Mouse (Mus musculus): ENCODE measurements around the gene Slc48a1. TPM values are rescaled to one million over a fixed set of nuclear protein-coding genes. Genes with fewer than 3 reads are reported as not detected.

Gene Slc48a1
- polyA plus RNA-seq, 1 experiment from 2014 or later: 36.5 TPM

DNA sequence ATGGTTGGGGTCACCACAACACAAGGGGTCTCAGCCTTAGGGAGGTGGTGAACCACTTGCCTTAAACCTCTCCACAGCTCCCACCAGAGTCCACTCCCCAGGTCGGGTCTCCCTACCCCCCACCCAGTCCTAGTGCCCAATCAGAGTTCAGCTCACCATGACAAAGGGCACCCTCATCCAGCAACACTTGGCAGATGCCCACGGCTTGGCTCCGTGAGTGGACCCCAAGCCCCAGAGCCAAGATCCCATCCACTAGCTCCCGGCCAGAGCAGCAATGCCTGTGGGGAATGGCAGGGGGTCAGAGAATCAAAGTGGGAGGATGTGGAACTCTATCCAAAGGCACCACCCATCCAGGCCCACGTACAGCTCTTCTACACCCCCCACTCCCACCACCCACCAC, 17.4 kb upstream of the Slc48a1 start:
- H3K4me1 ChIP-seq (ENCODE audit: control insufficient read depth, insufficient read depth, low read length): no peaks in the 10 kb centered on the region
- peaks cover 2% of the 10 kb centered on the region; the same call in 1 of the 2 replicates for H3K27me3 ChIP-seq (ENCODE audit: control insufficient read depth, insufficient read depth, low read length)
- WGBS: 57% methylated on average over 5 of the region's 5 CpGs
- no peak for ATAC-seq (ENCODE audit: insufficient read depth, low FRiP score)
- H3K36me3 ChIP-seq (ENCODE audit: control insufficient read depth, insufficient read depth, low read length): no peaks in the 10 kb centered on the region
- H3K4me3 ChIP-seq (replicated peaks; ENCODE audit: low read length): no peak overlapping the region
- no peak overlapping the region for H3K27ac ChIP-seq (ENCODE audit: low read length)
- peak overlapping the region; percentile 10; the same call in 1 of the 2 replicates for H3K4me2 ChIP-seq (ENCODE audit: low read depth, low read length)
- H3K9ac ChIP-seq (ENCODE audit: low read length): no peak overlapping the region
- no peaks in the 10 kb centered on the region for H3K9me3 ChIP-seq (replicated peaks; ENCODE audit: control insufficient read depth, low read length)

- peak overlapping the region; percentile 10; the same call in 1 of the 2 replicates for H3K4me2 ChIP-seq (ENCODE audit: low read depth, low read length)
- WGBS: 40% methylated on average over 13 of the region's 13 CpGs
- peak; percentile 4; the same call in 1 of the 2 replicates for ATAC-seq (ENCODE audit: insufficient read depth, low FRiP score)
- no peak overlapping the region for H3K9ac ChIP-seq (ENCODE audit: low read length)
- H3K27ac ChIP-seq (ENCODE audit: low read length): no peak overlapping the region; the same call in 1 of the 2 replicates
- no peaks in the 10 kb centered on the region; the same call in 1 of the 2 replicates for H3K4me1 ChIP-seq (ENCODE audit: control insufficient read depth, insufficient read depth, low read length)
- H3K4me3 ChIP-seq (replicated peaks; ENCODE audit: low read length): no peak overlapping the region
- no peaks in the 10 kb centered on the region for H3K36me3 ChIP-seq (ENCODE audit: control insufficient read depth, insufficient read depth, low read length)
- H3K27me3 ChIP-seq (ENCODE audit: control insufficient read depth, insufficient read depth, low read length): peaks cover 2% of the 10 kb centered on the region; the same call in 1 of the 2 replicates
- H3K9me3 ChIP-seq (replicated peaks; ENCODE audit: control insufficient read depth, low read length): no peaks in the 10 kb centered on the region
Observed at GRCm38 (mm10) chr15:97761438-97761837, 16.9 kb upstream of the Slc48a1 start.

- ATAC-seq (ENCODE audit: insufficient read depth, low FRiP score): no peak
- Histone ChIP-seq H3K9ac (ENCODE audit: low read length) (no peak overlapping the region), H3K4me3 (replicated peaks; ENCODE audit: low read length) (no peak overlapping the region), H3K9me3 (replicated peaks; ENCODE audit: control insufficient read depth, low read length) (no peaks in the 10 kb centered on the region), H3K36me3 (ENCODE audit: control insufficient read depth, insufficient read depth, low read length) (no peaks in the 10 kb centered on the region), H3K4me2 (ENCODE audit: low read depth, low read length) (no peak overlapping the region), H3K4me1 (ENCODE audit: control insufficient read depth, insufficient read depth, low read length) (peaks cover 10% of the 10 kb centered on the region; the same call in 1 of the 2 replicates), H3K27me3 (ENCODE audit: control insufficient read depth, insufficient read depth, low read length) (peaks cover 2% of the 10 kb centered on the region; the same call in 1 of the 2 replicates), H3K27ac (ENCODE audit: low read length) (no peak overlapping the region; the same call in 1 of the 2 replicates)
- WGBS: 57% methylated on average over 9 of the region's 9 CpGs
Observed at GRCm38 (mm10) chr15:97762733-97763132, 15.6 kb upstream of the Slc48a1 start.

DNA sequence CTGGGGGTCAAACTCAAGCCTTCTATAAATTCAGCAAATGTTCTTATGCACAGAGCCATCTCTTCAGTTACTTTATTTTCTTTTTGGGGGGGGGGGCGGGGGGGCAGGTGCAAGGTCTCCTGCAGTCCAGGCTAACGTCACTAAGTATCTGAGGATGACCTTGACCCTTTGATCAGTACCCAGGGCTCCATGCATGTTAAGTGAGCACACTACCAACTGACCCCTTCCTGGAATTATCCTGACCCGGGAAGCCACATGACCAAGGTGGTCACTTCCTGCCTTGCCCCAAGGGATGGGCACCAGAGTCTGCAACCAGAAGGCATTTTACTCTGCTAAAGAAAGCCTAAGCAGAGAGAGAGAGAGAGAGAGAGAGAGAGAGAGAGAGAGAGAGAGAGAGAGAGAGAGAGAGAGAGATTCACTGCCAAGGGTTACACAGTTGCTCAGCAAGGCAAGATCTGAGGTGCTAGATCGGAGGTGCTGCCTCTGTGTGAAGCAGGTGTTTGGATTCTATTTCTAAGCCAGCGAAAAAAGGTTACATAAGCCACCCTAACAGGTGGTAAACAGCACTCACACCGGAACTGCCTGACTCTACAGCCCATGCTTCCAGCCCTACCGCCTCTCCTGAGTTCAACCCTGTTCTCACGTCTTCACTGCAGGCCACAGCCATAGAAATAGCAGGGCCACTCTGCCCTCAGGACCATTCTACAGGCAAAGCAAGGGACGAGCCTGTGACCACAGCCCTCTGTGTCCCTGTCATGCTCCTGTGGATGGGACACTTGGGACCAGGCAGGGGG, 14.9 kb upstream of the Slc48a1 start:
- H3K9ac ChIP-seq (ENCODE audit: low read length): peak overlapping the region; percentile 23; the same call in 1 of the 2 replicates
- no peak for ATAC-seq (ENCODE audit: insufficient read depth, low FRiP score)
- WGBS: 60% methylated on average over 9 of the region's 9 CpGs
- H3K27ac ChIP-seq (ENCODE audit: low read length): no peak overlapping the region
- H3K27me3 ChIP-seq (ENCODE audit: control insufficient read depth, insufficient read depth, low read length): peaks cover 2% of the 10 kb centered on the region; the same call in 1 of the 2 replicates
- no peaks in the 10 kb centered on the region for H3K36me3 ChIP-seq (ENCODE audit: control insufficient read depth, insufficient read depth, low read length)
- no peak overlapping the region for H3K4me2 ChIP-seq (ENCODE audit: low read depth, low read length)
- no peaks in the 10 kb centered on the region for H3K9me3 ChIP-seq (replicated peaks; ENCODE audit: control insufficient read depth, low read length)
- no peak overlapping the region for H3K4me3 ChIP-seq (replicated peaks; ENCODE audit: low read length)
- peaks cover 10% of the 10 kb centered on the region; the same call in 1 of the 2 replicates for H3K4me1 ChIP-seq (ENCODE audit: control insufficient read depth, insufficient read depth, low read length)

GRCm38 (mm10) chr15:97764532-97764931, 13.8 kb upstream of the Slc48a1 start:
- ATAC-seq (ENCODE audit: insufficient read depth, low FRiP score): no peak
- Histone ChIP-seq H3K4me3 (replicated peaks; ENCODE audit: low read length) (no peak overlapping the region), H3K27ac (ENCODE audit: low read length) (no peak overlapping the region), H3K4me1 (ENCODE audit: control insufficient read depth, insufficient read depth, low read length) (peaks cover 10% of the 10 kb centered on the region; the same call in 1 of the 2 replicates), H3K9ac (ENCODE audit: low read length) (no peak overlapping the region), H3K9me3 (replicated peaks; ENCODE audit: control insufficient read depth, low read length) (no peaks in the 10 kb centered on the region), H3K27me3 (ENCODE audit: control insufficient read depth, insufficient read depth, low read length) (peaks cover 5% of the 10 kb centered on the region; the same call in 1 of the 2 replicates), H3K36me3 (ENCODE audit: control insufficient read depth, insufficient read depth, low read length) (no peaks in the 10 kb centered on the region), H3K4me2 (ENCODE audit: low read depth, low read length) (no peak overlapping the region)
- 63% methylated on average over 2 of the region's 2 CpGs for WGBS

GRCm38 (mm10) chr15:97765090-97765794, 13.1 kb upstream of the Slc48a1 start:
- Histone ChIP-seq H3K36me3 (ENCODE audit: control insufficient read depth, insufficient read depth, low read length) (no peaks in the 10 kb centered on the region), H3K9me3 (replicated peaks; ENCODE audit: control insufficient read depth, low read length) (no peaks in the 10 kb centered on the region), H3K27me3 (ENCODE audit: control insufficient read depth, insufficient read depth, low read length) (peaks cover 5% of the 10 kb centered on the region; the same call in 1 of the 2 replicates), H3K4me2 (ENCODE audit: low read depth, low read length) (peak overlapping the region; percentile 89; the same call in 1 of the 2 replicates), H3K4me1 (ENCODE audit: control insufficient read depth, insufficient read depth, low read length) (peaks cover 10% of the 10 kb centered on the region; the same call in 1 of the 2 replicates), H3K27ac (ENCODE audit: low read length) (no peak overlapping the region), H3K9ac (ENCODE audit: low read length) (no peak overlapping the region), H3K4me3 (replicated peaks; ENCODE audit: low read length) (no peak overlapping the region)
- WGBS: 44% methylated on average over 13 of the region's 13 CpGs
- no peak for ATAC-seq (ENCODE audit: insufficient read depth, low FRiP score)

- H3K36me3 ChIP-seq (ENCODE audit: control insufficient read depth, insufficient read depth, low read length): no peaks in the 10 kb centered on the region
- H3K4me2 ChIP-seq (ENCODE audit: low read depth, low read length): peak overlapping the region; percentile 89
- ATAC-seq (ENCODE audit: insufficient read depth, low FRiP score): no peak
- WGBS: 27% methylated on average over 8 of the region's 8 CpGs
- peaks cover 5% of the 10 kb centered on the region; the same call in 1 of the 2 replicates for H3K27me3 ChIP-seq (ENCODE audit: control insufficient read depth, insufficient read depth, low read length)
- H3K4me3 ChIP-seq (replicated peaks; ENCODE audit: low read length): peak overlapping the region; percentile 53
- peak overlapping the region; percentile 59 for H3K9ac ChIP-seq (ENCODE audit: low read length)
- no peak overlapping the region for H3K27ac ChIP-seq (ENCODE audit: low read length)
- no peaks in the 10 kb centered on the region for H3K9me3 ChIP-seq (replicated peaks; ENCODE audit: control insufficient read depth, low read length)
- H3K4me1 ChIP-seq (ENCODE audit: control insufficient read depth, insufficient read depth, low read length): peaks cover 10% of the 10 kb centered on the region; the same call in 1 of the 2 replicates
Observed at GRCm38 (mm10) chr15:97766194-97766593, 12.1 kb upstream of the Slc48a1 start.

GRCm38 (mm10) chr15:97766594-97767279, 11.6 kb upstream of the Slc48a1 start:
- peak overlapping the region; percentile 53 for H3K4me3 ChIP-seq (replicated peaks; ENCODE audit: low read length)
- no peak for ATAC-seq (ENCODE audit: insufficient read depth, low FRiP score)
- 13% methylated on average over 23 of the region's 23 CpGs for WGBS
- peak overlapping the region; percentile 89 for H3K4me2 ChIP-seq (ENCODE audit: low read depth, low read length)
- H3K27me3 ChIP-seq (ENCODE audit: control insufficient read depth, insufficient read depth, low read length): peaks cover 5% of the 10 kb centered on the region; the same call in 1 of the 2 replicates
- peaks cover 10% of the 10 kb centered on the region; the same call in 1 of the 2 replicates for H3K4me1 ChIP-seq (ENCODE audit: control insufficient read depth, insufficient read depth, low read length)
- no peaks in the 10 kb centered on the region for H3K36me3 ChIP-seq (ENCODE audit: control insufficient read depth, insufficient read depth, low read length)
- peak overlapping the region; percentile 59 for H3K9ac ChIP-seq (ENCODE audit: low read length)
- H3K9me3 ChIP-seq (replicated peaks; ENCODE audit: control insufficient read depth, low read length): no peaks in the 10 kb centered on the region
- peak overlapping the region; percentile 55; the same call in 1 of the 2 replicates for H3K27ac ChIP-seq (ENCODE audit: low read length)

All from stomach, embryonic 16.5 days (tissue).